ENCODE assay signal across 8 mouse cellular contexts in the genomic region with DNA sequence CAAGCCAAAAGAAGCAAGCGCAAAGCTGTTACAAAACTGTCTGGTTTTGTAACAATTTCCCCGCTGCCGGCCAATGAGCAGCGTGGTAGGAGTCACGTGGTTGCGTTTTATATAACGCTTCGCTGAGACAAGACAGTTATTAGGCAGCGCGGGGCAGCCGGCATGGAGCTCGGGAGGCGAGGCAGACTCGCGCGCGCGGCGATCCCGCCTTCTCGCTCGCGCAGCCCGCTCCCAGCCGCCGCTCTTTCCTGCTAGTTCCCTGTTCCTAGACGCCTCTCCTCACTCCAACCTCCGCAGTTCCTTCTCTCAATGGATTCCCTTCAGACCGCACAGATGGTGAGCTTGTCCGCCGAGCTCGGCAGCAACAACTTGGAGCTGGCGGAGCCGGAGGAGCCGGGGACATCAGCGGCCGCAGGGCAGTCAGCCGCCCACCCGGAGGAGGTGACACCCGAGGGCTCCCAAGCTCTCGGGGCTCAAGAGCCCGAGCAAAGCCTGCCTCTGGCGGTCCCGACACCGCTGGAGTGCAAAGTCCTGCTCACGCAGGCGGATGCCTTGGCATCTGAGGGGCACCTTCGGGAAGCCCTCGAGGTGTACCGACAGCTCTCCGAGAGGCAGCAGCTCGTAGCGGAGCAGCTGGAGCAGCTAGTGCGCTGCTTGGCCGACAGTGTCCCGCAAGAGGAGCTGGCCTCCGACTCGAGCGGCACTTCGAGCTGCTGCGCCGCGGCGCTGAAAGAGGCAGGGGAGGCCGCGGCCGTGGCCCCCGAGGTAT. TPM values are rescaled to one million over a fixed set of nuclear protein-coding genes. Genes with fewer than 3 reads are reported as not detected.
DNase-seq lines count a peak whose midpoint lies in the region; ATAC-seq and TF ChIP-seq lines count a peak whose summit lies in the region.

A gene (plus strand): TSS at position 83 of the 769 bp plus-strand sequence.

- TF ChIP-seq CTCF in E14TG2a.4 (conservative IDR thresholded peaks at IDR 0.05; ENCODE audit: low read length): no peak

- H3K9me3 ChIP-seq in E14TG2a.4 (ENCODE audit: low read length): no peaks in the 10 kb centered on the region
- H3K9me3 ChIP-seq in forebrain, embryonic 15.5 days: no peaks in the 10 kb centered on the region
- no peaks in the 10 kb centered on the region for H3K9me3 ChIP-seq in liver, embryonic 15.5 days (replicated peaks)

- peaks cover 57% of the 10 kb centered on the region for H3K27me3 ChIP-seq in E14TG2a.4 (ENCODE audit: insufficient read depth, low read length)
- no peaks in the 10 kb centered on the region for H3K27me3 ChIP-seq in forebrain, embryonic 15.5 days
- H3K27me3 ChIP-seq in liver, embryonic 15.5 days: peaks cover 53% of the 10 kb centered on the region

- H3K4me2 ChIP-seq in forebrain, embryonic 15.5 days (replicated peaks): peak within 1 kb of the TSS; percentile 88
- peak within 1 kb of the TSS; percentile 56 for H3K4me2 ChIP-seq in liver, embryonic 15.5 days

- intact Hi-C loops in heart, postnatal 25 days (cut with DNase I): no loop called here

- H3K9ac ChIP-seq in forebrain, embryonic 15.5 days (replicated peaks): peak within 1 kb of the TSS; percentile 29
- no peak within 1 kb of the TSS for H3K9ac ChIP-seq in liver, embryonic 15.5 days

- peaks cover 4% of the 10 kb centered on the region for H3K4me1 ChIP-seq in E14TG2a.4 (replicated peaks; ENCODE audit: low read depth, low read length)
- H3K4me1 ChIP-seq in forebrain, embryonic 15.5 days: peaks cover 9% of the 10 kb centered on the region
- H3K4me1 ChIP-seq in liver, embryonic 15.5 days (replicated peaks): no peaks in the 10 kb centered on the region

- peak; percentile 81 for DNase-seq in cerebellum, adult 11-12 months
- peak; percentile 63 for DNase-seq in heart, postnatal 25 days (ENCODE audit: low spot score)
- peak; percentile 77 for DNase-seq in layer of hippocampus, adult 11-12 months (ENCODE audit: low spot score)
- peak; percentile 43 to 45 for DNase-seq in natural killer cell, adult 2 months (ENCODE audit: low spot score in 2 of 2)
- DNase-seq in testis, postnatal 10 days (ENCODE audit: low spot score): peak; percentile 81

- H3K36me3 ChIP-seq in E14TG2a.4 (ENCODE audit: insufficient read depth, low read length): no peaks in the 10 kb centered on the region
- H3K36me3 ChIP-seq in forebrain, embryonic 15.5 days: no peaks in the 10 kb centered on the region
- no peaks in the 10 kb centered on the region for H3K36me3 ChIP-seq in liver, embryonic 15.5 days (replicated peaks)

- WGBS in forebrain, embryonic 15.5 days: 16% methylated on average over 68 of the region's 68 CpGs
- WGBS in liver, embryonic 15.5 days (ENCODE audit: insufficient replicate concordance): 18% methylated on average over 68 of the region's 68 CpGs

- H3K27ac ChIP-seq in forebrain, embryonic 15.5 days (replicated peaks): no peak within 1 kb of the TSS
- no peak within 1 kb of the TSS for H3K27ac ChIP-seq in liver, embryonic 15.5 days (replicated peaks)

- ATAC-seq in forebrain, embryonic 15.5 days (replicated peaks): peak; percentile 83
- ATAC-seq in liver, embryonic 15.5 days (ENCODE audit: insufficient read depth): peak; percentile 36; the same call in 1 of the 2 replicates

- peak within 1 kb of the TSS; percentile 71 for H3K4me3 ChIP-seq in E14TG2a.4 (replicated peaks; ENCODE audit: low read length)
- peak within 1 kb of the TSS; percentile 49 for H3K4me3 ChIP-seq in forebrain, embryonic 15.5 days
- H3K4me3 ChIP-seq in liver, embryonic 15.5 days (replicated peaks): peak within 1 kb of the TSS; percentile 47

RNA-seq across cellular contexts. Expression of the gene that starts here (rescaled TPM):
- 0.92 and 1.4 TPM in 2 replicates for polyA plus RNA-seq in forebrain, embryonic 15.5 days (2015; fragmentation: Nextera tagmentation; extraction: Ambion mirVana)
- 1 to 10 TPM in 1 of 2 experiments, under 1 TPM in 1; 0.70 to 1.5 TPM for total RNA-seq in heart, postnatal 25 days (2021)
- polyA plus RNA-seq in liver, embryonic 15.5 days (2015; fragmentation: Nextera tagmentation; extraction: Ambion mirVana): 0.33 and 0.55 TPM in 2 replicates

Comparison
In these comparisons a context has a peak if more than half of its experiments do, and no peak if none do; other contexts are left out.
1. Peak in ATAC-seq, H3K4me3 ChIP-seq and H3K4me2 ChIP-seq in liver, embryonic 15.5 days; RNA of the gene not detected or under 1 TPM.